Mouse (Mus musculus): ENCODE results near the gene Dusp22.

The Dusp22 gene

DNA sequence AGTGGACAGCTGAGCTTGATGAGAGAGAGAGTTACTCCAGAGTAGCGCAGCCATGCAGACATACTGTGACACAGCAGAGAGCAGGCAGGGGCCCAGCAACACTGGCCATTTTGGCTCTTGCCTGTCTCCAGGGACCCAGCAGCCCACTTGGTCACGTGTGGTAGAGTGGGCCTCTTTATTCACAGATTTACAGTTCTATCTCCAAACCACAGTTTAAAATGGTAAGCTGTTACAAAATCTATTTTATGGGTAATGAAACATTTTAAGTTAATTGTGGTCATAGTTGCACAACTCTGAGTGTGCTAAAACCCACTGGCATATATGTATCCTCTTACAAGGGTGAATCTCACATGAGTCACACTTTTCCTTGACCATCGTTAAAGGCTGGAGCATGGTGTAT lies 9.5 kb downstream of the Dusp22 start:
- no peak for DNase-seq (ENCODE audit: low spot score in 2 of 2)

DNA sequence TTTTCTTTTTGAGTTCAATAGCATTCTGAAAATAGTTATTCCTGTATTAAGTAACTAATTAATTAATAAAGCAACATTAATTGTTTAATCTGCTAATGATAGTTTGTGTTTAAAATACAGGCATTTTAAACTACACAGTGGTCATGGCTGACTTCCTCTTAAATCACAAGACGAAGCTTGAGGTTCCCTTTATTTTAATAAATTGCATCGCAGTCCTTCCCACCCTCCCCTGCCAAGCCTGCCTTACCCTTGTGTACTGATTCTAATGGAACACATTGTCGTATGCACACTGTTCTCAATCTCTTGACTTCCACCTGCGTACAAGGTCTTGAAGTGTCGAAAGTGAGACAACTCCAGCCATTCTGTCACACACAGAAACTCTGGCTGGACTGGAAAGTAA lies 14.1 kb downstream of the Dusp22 start:
- no peak for DNase-seq (ENCODE audit: low spot score in 2 of 2)

DNA sequence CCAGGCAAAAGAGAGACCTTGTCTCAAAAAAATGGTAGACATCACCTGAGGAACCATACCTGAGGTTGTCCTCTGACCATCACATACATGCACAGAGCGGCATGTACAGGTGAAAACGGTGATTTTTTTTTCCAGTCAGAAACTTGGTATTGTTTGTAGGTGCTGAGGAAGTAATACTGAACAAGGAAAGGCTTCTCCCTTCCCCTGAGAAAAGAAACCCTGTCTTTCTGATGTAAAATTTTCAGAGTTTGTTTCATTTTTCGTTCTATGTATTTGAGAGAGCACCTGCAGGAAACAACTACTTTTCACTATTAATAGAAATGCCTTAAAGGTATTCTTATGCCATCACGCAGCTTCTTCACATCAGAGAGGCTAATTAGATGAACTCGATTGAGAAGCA lies 19.0 kb downstream of the Dusp22 start:
- DNase-seq (ENCODE audit: low spot score in 2 of 2): no peak

DNA sequence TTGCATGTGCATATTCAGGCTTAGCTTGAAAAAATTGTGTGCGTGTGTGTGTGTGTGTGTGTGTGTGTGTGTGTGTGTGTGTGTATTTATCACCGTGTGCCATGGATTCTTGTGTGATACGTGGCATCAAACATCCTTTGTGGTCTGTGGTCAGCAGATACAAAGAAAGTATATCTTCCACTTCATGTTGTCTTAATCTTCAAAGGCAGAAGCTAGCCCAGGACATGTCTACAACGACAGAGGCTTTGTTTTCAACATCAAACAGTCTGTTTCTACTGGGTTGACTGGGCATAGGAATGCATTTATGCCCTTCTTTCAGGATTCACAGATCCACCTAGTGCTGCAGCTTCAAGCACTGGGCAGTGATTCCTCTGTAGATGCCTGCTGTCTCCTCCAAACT lies 22.1 kb downstream of the Dusp22 start:
- no peak for DNase-seq (ENCODE audit: low spot score in 2 of 2)

- no peak for DNase-seq (ENCODE audit: low spot score in 2 of 2)
These were observed 22.5 kb downstream of the Dusp22 start for GRCm38 (mm10) chr13:30682328-30682727.

GRCm38 (mm10) chr13:30684614-30685122 lies 24.9 kb downstream of the Dusp22 start:
- DNase-seq (ENCODE audit: low spot score in 2 of 2): no peak

GRCm38 (mm10) chr13:30685957-30686356 lies 26.2 kb downstream of the Dusp22 start:
- DNase-seq (ENCODE audit: low spot score in 2 of 2): no peak

DNA sequence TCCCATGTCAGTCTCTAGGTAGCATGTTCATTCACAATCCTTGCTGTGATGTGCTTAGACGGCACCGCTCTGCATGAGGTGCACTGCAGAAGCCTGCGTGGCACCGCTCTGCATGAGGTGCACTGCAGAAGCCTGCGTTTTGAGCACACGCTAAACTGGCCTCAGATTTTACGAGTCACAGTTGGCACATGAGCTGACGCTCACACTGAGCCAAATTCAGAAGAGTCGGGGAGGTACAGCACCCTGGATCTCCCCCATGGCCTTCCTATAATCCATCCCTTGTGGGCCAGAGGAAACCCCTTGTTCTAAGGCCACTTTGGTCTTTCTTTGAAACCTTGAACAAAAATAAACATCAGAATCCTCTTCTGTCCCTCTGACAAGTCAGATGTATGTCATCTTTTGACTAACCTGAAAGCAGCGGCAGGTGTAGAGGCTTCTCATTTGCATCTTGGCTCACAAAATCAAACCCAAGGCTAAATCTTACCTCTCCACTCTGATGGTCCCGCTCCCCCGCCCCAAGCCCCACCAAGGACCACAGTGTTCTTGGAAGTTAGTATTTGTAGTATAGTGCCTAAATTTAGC lies 28.3 kb downstream of the Dusp22 start:
- no peak for DNase-seq (ENCODE audit: low spot score in 2 of 2)

- no peak for DNase-seq (ENCODE audit: low spot score in 2 of 2)
These were observed 29.7 kb downstream of the Dusp22 start for GRCm38 (mm10) chr13:30689475-30689874.

GRCm38 (mm10) chr13:30691441-30692292 lies 31.9 kb downstream of the Dusp22 start:
- no peak for DNase-seq (ENCODE audit: low spot score in 2 of 2)

DNA sequence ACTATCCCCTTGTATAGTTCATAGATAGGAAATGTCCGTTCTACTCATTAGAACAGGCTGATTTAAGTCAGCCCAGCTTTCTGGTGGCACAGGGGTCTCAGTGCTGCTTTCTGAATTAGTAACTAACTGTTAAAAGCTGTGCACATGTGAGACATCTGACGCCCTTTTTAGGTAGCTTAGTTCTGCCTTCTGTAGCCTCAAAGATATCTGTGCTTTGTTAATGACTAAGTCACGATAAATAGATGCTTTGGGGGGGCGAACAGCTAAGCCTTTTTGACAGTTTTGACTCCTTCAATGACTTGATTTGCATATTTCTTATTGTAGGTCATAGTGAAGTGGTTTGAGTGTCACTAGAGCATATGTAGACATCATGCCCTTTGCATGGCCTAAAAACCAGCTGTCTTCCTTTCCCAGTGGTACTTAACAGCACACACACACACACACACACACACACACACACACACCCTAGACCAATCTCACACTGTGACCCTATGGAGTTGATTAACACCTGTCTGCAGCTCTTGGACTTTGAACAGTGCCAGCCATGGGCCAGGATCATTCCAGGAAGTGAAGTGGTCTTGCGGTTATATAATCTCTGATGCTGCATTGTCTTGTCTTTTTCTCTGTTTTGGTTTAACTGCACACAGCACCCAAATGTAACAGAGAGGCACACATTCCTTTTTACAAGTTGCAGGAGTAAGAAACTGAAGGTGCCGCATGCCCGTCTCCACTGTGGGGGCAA lies 33.0 kb downstream of the Dusp22 start:
- no peak for DNase-seq (ENCODE audit: low spot score in 2 of 2)

DNA sequence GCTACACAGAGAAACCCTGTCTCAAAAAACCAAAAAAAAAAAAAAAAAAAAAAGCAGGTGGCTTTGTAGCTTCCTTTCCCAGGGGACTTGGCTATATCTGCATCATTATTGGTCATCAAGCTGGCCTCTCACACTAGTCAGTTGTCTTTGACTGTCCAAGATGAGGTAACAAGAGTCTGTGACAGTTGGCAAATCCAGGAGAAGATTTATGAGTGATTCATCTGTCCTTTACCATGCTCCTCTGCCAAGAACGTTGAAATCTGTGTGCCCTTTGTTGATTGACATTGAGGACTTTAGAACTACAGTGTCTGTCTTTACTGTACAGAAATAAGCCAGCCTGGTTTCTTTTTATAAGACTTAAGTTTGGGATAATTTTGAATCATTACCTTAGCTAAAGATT lies 35.4 kb downstream of the Dusp22 start:
- DNase-seq (ENCODE audit: low spot score in 2 of 2): no peak

DNA sequence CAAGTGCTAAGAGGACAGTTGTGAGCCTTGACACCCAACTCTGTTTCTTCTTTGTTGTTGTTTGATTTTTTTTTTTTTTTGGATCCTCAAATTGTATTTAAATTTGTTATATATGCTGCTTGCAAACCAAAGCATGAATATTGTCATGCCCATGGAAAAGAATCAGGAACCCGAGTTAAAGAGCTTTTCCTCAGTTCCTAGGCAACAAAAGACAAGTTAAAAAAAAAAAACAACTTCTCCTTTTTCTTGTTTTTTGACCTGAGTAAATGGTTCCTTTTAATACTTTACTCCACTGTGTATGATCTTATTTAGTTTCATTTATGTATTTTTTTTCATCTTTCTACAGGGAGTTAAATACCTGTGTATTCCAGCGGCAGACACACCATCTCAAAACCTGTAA lies 36.1 kb downstream of the Dusp22 start:
- DNase-seq (ENCODE audit: low spot score in 2 of 2): no peak

- no peak for DNase-seq (ENCODE audit: low spot score in 2 of 2)
These were observed 38.1 kb downstream of the Dusp22 start for GRCm38 (mm10) chr13:30697880-30698279.

DNA sequence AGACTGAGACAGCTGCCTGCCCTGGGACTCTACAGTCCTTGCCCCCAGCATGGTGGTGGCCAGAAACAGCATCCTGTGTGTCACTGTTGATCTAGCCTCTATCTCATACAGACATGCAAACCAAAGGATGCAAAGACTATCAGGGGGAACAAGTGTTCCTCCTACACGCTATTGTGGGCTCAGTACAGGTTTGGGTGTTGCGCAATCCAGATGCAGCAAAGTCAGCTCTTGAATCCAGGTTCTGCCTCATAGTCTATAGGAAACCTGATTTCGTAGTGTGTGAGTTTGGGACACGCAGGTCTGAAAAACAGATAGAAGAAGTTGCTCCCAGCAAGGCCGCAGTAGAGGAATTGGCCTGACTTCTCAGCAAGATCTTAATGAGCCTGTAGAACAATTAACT lies 42.9 kb downstream of the Dusp22 start:
- DNase-seq (ENCODE audit: low spot score in 2 of 2): no peak

GRCm38 (mm10) chr13:30704246-30705095 lies 44.7 kb downstream of the Dusp22 start:
- no peak for DNase-seq (ENCODE audit: low spot score in 2 of 2)

DNA sequence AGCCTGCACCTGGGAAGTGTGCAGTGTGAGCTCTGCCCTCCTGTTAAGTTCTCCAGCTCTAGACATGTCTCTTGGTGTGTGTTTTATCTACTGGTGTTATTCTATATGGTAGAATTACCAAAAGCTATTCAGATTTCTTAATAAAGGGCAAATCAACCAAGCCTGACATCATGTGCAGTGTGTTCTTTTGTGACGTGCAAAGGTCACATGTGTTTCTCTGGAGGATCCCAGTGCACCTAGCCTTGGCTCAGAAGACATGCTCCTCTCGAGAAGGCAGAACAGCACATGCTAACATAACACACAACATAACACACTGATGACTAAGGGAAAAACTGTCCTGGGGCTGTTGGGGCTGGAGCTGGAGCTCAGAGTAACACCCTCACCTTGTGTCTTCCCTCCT lies 51.3 kb downstream of the Dusp22 start:
- DNase-seq (ENCODE audit: low spot score in 2 of 2): no peak

DNA sequence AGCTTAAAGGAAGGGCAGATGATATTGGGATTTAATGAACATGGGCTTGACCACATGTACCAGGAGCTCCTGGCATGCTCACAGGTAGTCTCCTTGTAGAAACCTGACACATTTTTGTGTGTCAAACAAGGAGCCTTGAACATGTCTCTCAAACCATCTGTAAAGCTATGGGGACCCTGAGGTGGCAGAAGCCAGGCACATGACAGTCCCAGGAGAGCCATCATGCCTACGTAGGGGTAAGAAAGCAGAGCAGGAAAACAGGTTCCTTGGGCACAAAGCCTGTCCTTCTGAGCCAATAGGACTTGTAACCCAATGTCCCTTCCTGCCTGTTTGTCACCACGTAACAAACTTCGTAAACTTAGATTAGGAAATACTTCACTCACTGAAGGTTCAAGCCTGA lies 51.9 kb downstream of the Dusp22 start:
- DNase-seq (ENCODE audit: low spot score in 2 of 2): no peak

- no peak for DNase-seq (ENCODE audit: low spot score in 2 of 2)
These were observed 52.5 kb downstream of the Dusp22 start for GRCm38 (mm10) chr13:30712280-30712679.

GRCm38 (mm10) chr13:30713621-30714020 lies 53.8 kb downstream of the Dusp22 start:
- no peak for DNase-seq (ENCODE audit: low spot score in 2 of 2)

GRCm38 (mm10) chr13:30714552-30714951 lies 54.8 kb downstream of the Dusp22 start:
- no peak for DNase-seq (ENCODE audit: low spot score in 2 of 2)

- no peak for DNase-seq (ENCODE audit: low spot score in 2 of 2)
These were observed 55.3 kb downstream of the Dusp22 start for GRCm38 (mm10) chr13:30715060-30715459.
